Mouse (Mus musculus): ENCODE data around the gene Capn8. TPM values are rescaled to one million over a fixed set of nuclear protein-coding genes. Genes with fewer than 3 reads are reported as not detected.

Capn8 gene
- polyA plus RNA-seq, 1 experiment from 2014 or later: not detected

DNA sequence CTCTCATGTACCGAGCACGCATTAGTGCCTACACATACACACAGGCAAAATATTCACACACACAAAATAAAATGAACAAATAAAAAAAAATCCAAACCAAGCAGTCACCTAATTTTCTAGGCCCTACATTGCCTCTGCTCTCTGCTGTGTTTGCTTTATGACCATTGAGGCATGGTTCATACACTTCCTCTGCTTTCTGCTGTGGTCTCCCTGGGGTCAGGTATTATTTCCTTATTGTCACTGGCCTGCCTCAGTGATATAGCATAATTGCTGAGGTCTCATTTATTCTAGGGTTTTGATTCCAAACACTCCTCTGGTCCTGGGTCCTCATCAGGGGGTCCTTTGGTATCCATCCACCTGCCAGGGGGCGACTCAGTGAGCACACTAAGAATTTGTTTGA lies 39.2 kb upstream of the Capn8 start:
- no peak overlapping the region for H3K27ac ChIP-seq (replicated peaks)
- H3K4me1 ChIP-seq: peaks cover 30% of the 10 kb centered on the region
- no peaks in the 10 kb centered on the region for H3K27me3 ChIP-seq (replicated peaks)
- no peak overlapping the region for H3K4me3 ChIP-seq
- 86% methylated on average over 3 of the region's 3 CpGs for WGBS
- no peaks in the 10 kb centered on the region for H3K9me3 ChIP-seq
- no peak overlapping the region for H3K9ac ChIP-seq
- H3K36me3 ChIP-seq: no peaks in the 10 kb centered on the region
- no peak overlapping the region for H3K4me2 ChIP-seq
- no peak for ATAC-seq (ENCODE audit: extremely low read depth, insufficient number of reproducible peaks, low FRiP score, low TSS enrichment)

DNA sequence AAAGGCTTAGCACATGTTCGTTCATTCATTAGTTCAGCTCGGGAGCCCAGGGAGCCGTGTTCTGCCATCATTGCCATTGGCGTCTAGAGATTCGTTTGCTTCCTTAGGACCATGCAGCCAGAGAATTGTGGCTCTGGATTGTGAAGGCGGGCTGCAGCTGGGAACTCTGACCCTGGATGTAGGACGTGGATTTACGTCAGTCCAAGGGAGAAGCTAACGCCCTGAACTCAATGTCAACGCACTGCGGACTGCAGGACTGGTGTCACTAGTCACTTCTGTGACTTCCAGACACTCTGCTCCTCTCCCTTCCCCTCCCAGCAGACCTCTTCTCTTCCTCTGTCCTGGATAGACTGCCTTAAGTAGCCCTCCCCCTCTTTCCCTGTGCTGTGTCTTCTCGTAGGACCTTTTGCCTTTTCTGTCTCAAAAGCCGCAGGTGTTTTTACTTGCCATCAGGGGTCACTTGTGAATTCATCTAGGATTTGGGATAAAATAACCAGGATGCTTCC lies 37.5 kb upstream of the Capn8 start:
- peak overlapping the region; percentile 57 for H3K4me2 ChIP-seq
- H3K36me3 ChIP-seq: no peaks in the 10 kb centered on the region
- H3K27me3 ChIP-seq (replicated peaks): no peaks in the 10 kb centered on the region
- ATAC-seq (ENCODE audit: extremely low read depth, insufficient number of reproducible peaks, low FRiP score, low TSS enrichment): no peak
- WGBS: 48% methylated on average over 13 of the region's 13 CpGs
- H3K9ac ChIP-seq: peak overlapping the region; percentile 71
- H3K4me1 ChIP-seq: peaks cover 18% of the 10 kb centered on the region
- 0 out of 2 replicates have a peak overlapping the region, but pooled peaks have one; percentile 13 for H3K4me3 ChIP-seq
- no peak overlapping the region for H3K27ac ChIP-seq (replicated peaks)
- no peaks in the 10 kb centered on the region; the same call in 1 of the 2 replicates for H3K9me3 ChIP-seq

- 0 out of 2 replicates have a peak overlapping the region, but pooled peaks have one; percentile 13 for H3K4me3 ChIP-seq
- peak overlapping the region; percentile 71 for H3K9ac ChIP-seq
- H3K4me2 ChIP-seq: peak overlapping the region; percentile 57
- H3K4me1 ChIP-seq: peaks cover 18% of the 10 kb centered on the region
- WGBS: 12% methylated on average over 19 of the region's 19 CpGs
- H3K9me3 ChIP-seq: no peaks in the 10 kb centered on the region; the same call in 1 of the 2 replicates
- ATAC-seq (ENCODE audit: extremely low read depth, insufficient number of reproducible peaks, low FRiP score, low TSS enrichment): peak; percentile 46
- H3K36me3 ChIP-seq: no peaks in the 10 kb centered on the region
- 0 out of 2 replicates have a peak overlapping the region, but pooled peaks have one; percentile 12 for H3K27ac ChIP-seq (replicated peaks)
- H3K27me3 ChIP-seq (replicated peaks): no peaks in the 10 kb centered on the region
Observed at GRCm38 (mm10) chr1:182527921-182528858, 36.6 kb upstream of the Capn8 start.

- Histone ChIP-seq H3K4me1 (peaks cover 2% of the 10 kb centered on the region; the same call in 1 of the 2 replicates), H3K9me3 (no peaks in the 10 kb centered on the region; the same call in 1 of the 2 replicates), H3K36me3 (no peaks in the 10 kb centered on the region), H3K4me3 (no peak overlapping the region), H3K9ac (no peak overlapping the region), H3K27ac (replicated peaks) (no peak overlapping the region), H3K4me2 (no peak overlapping the region), H3K27me3 (replicated peaks) (no peaks in the 10 kb centered on the region)
- WGBS: 52% methylated on average over 3 of the region's 3 CpGs
- no peak for ATAC-seq (ENCODE audit: extremely low read depth, insufficient number of reproducible peaks, low FRiP score, low TSS enrichment)
Observed at GRCm38 (mm10) chr1:182533583-182533982, 31.2 kb upstream of the Capn8 start.

DNA sequence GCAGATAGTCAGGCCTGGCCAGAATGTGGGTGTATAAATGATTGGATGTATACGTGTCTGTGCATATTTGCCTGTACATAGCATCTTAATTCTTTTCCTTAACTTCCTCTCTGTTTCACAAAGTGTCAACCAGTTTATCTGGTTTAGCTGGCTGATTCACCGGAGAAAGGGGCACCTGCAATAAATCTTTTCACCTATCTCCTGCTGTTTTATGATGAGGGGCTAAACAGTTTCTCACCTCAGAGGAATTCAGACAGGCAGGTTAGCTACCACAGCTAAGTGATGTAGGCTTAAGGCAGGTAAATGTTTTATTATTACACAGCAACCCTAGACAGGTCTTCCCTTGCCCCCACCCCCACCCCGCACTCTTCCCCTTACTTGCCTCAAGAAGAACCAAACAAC lies 29.7 kb upstream of the Capn8 start:
- Histone ChIP-seq H3K9ac (no peak overlapping the region), H3K36me3 (no peaks in the 10 kb centered on the region), H3K9me3 (no peaks in the 10 kb centered on the region; the same call in 1 of the 2 replicates), H3K27ac (replicated peaks) (no peak overlapping the region), H3K4me2 (no peak overlapping the region), H3K4me3 (no peak overlapping the region), H3K27me3 (replicated peaks) (no peaks in the 10 kb centered on the region), H3K4me1 (0 out of 2 replicates have a peak, but pooled peaks cover 4% of the 10 kb centered on the region)
- ATAC-seq (ENCODE audit: extremely low read depth, insufficient number of reproducible peaks, low FRiP score, low TSS enrichment): no peak
- 76% methylated on average over 3 of the region's 3 CpGs for WGBS

- Histone ChIP-seq H3K27me3 (replicated peaks) (no peaks in the 10 kb centered on the region), H3K4me1 (0 out of 2 replicates have a peak, but pooled peaks cover 4% of the 10 kb centered on the region), H3K9ac (peak overlapping the region; percentile 85), H3K9me3 (no peaks in the 10 kb centered on the region), H3K4me3 (peak overlapping the region; percentile 50), H3K4me2 (peak overlapping the region; percentile 73), H3K36me3 (no peaks in the 10 kb centered on the region), H3K27ac (replicated peaks) (peak overlapping the region; percentile 45; the same call in 1 of the 2 replicates)
- 17% methylated on average over 9 of the region's 9 CpGs for WGBS
- ATAC-seq (ENCODE audit: extremely low read depth, insufficient number of reproducible peaks, low FRiP score, low TSS enrichment): no peak
Observed at GRCm38 (mm10) chr1:182539023-182539940, 25.5 kb upstream of the Capn8 start.

GRCm38 (mm10) chr1:182542110-182542509 lies 22.7 kb upstream of the Capn8 start:
- Histone ChIP-seq H3K36me3 (no peaks in the 10 kb centered on the region), H3K9me3 (peaks cover 3% of the 10 kb centered on the region; the same call in 1 of the 2 replicates), H3K4me3 (no peak overlapping the region), H3K27me3 (replicated peaks) (no peaks in the 10 kb centered on the region), H3K4me2 (no peak overlapping the region), H3K4me1 (0 out of 2 replicates have a peak, but pooled peaks cover 4% of the 10 kb centered on the region), H3K9ac (no peak overlapping the region), H3K27ac (replicated peaks) (no peak overlapping the region)
- ATAC-seq (ENCODE audit: extremely low read depth, insufficient number of reproducible peaks, low FRiP score, low TSS enrichment): no peak
- WGBS: 47% methylated on average over 5 of the region's 5 CpGs

DNA sequence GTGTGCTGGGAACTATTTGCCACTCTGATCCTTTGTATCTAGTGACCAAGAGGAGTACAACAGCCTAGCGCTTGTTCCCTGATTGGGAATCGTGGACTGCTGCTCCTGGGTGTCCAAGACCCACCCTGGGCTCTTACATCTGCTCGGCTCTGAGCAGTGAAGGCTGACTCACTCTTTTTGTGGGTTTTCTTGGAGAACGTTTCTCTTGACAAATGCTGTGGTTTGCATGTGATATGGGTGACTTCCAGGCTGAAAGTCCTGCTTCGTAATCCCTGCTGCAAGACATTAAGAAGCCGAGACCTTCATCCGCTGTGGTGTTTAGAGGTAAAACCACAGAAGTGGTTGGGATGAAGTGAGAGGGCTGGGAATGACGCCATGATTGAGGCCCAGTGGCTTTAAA lies 21.7 kb upstream of the Capn8 start:
- no peak for ATAC-seq (ENCODE audit: extremely low read depth, insufficient number of reproducible peaks, low FRiP score, low TSS enrichment)
- no peak overlapping the region for H3K9ac ChIP-seq
- no peaks in the 10 kb centered on the region for H3K27me3 ChIP-seq (replicated peaks)
- no peak overlapping the region for H3K4me2 ChIP-seq
- H3K36me3 ChIP-seq: no peaks in the 10 kb centered on the region
- peaks cover 3% of the 10 kb centered on the region; the same call in 1 of the 2 replicates for H3K9me3 ChIP-seq
- H3K4me3 ChIP-seq: no peak overlapping the region
- no peak overlapping the region for H3K27ac ChIP-seq (replicated peaks)
- WGBS: 74% methylated on average over 8 of the region's 8 CpGs
- 0 out of 2 replicates have a peak, but pooled peaks cover 4% of the 10 kb centered on the region for H3K4me1 ChIP-seq

DNA sequence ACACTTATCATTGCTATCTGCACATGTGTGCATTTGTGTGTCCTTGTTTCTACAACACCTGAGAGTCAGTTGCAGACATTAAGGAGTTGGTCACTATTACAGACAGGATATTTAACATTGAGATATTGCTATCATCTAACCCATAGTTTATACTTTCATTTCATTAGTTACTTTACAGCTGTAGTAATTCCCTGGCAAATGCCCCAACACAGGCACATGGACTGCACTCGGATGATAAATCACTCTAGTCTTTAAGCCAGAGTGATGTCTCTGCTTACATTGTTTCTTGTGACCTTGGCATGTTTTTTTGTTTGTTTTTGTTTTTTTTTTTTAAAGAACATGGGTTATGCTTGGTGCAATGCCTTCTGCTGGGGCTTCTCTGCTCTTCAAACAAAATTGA lies 20.9 kb upstream of the Capn8 start:
- no peak for ATAC-seq (ENCODE audit: extremely low read depth, insufficient number of reproducible peaks, low FRiP score, low TSS enrichment)
- Histone ChIP-seq H3K27ac (replicated peaks) (no peak overlapping the region), H3K4me2 (no peak overlapping the region), H3K9ac (no peak overlapping the region), H3K27me3 (replicated peaks) (no peaks in the 10 kb centered on the region), H3K4me1 (0 out of 2 replicates have a peak, but pooled peaks cover 3% of the 10 kb centered on the region), H3K36me3 (no peaks in the 10 kb centered on the region), H3K4me3 (no peak overlapping the region), H3K9me3 (peaks cover 3% of the 10 kb centered on the region; the same call in 1 of the 2 replicates)
- WGBS: 57% methylated on average over 1 of the region's 1 CpGs

DNA sequence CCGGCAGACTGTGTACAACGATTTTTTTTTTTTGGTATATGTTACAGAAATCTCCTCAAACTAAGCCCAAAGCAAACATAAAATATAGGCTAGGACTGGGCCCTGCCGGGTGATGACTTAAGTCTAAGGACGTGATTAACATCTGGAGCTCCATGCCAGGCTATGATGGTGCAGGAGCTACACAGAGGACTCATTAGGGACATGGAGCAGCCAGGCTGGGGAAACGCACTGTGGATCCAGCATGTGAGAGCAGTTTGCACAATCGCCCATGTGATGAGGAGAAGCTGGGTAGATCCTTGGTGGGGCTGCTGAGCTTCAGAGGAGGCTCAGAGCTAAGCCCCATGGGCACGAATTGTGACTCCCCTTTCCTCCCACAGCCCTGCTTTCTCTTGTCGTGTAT lies 14.0 kb upstream of the Capn8 start:
- H3K4me1 ChIP-seq: peaks cover 5% of the 10 kb centered on the region; the same call in 1 of the 2 replicates
- no peak overlapping the region for H3K4me2 ChIP-seq
- no peak overlapping the region for H3K4me3 ChIP-seq
- no peak for ATAC-seq (ENCODE audit: extremely low read depth, insufficient number of reproducible peaks, low FRiP score, low TSS enrichment)
- H3K27ac ChIP-seq (replicated peaks): no peak overlapping the region
- H3K9ac ChIP-seq: no peak overlapping the region
- H3K9me3 ChIP-seq: peaks cover 3% of the 10 kb centered on the region; the same call in 1 of the 2 replicates
- H3K27me3 ChIP-seq (replicated peaks): no peaks in the 10 kb centered on the region
- no peaks in the 10 kb centered on the region for H3K36me3 ChIP-seq
- WGBS: 71% methylated on average over 8 of the region's 8 CpGs

Measured in heart, embryonic 13.5 days (tissue).